Mouse (Mus musculus) MEL (cell line): ENCODE data around the gene Dnajb8. TPM values are rescaled to one million over a fixed set of nuclear protein-coding genes. Genes with fewer than 3 reads are reported as not detected.

Experiments
- DNase-seq: peaks from one replicate; pipeline ENCODE4 v3.0.0; 2011; ENCODE audit warnings: low read depth, low spot score
- H3K27ac ChIP-seq: 2 replicates; pipeline ENCODE4 v1.5.1; 2012; ENCODE audit warnings: low read depth, mild to moderate bottlenecking, control low read depth, low read length, moderate library complexity; ENCODE audit not compliant: control insufficient read depth
- H3K27me3 ChIP-seq, 2 experiments: fragments of 150-350 bp in 1 of 2; sonication (generic) in 1 of 2; 2 replicates each; pipeline ENCODE4 v1.6.1; 2012; ENCODE audit warnings: low read length in 2 of 2, mild to moderate bottlenecking in 2 of 2, improper control_type of control experiment in 1 of 2, moderate library complexity in 1 of 2; ENCODE audit not compliant: insufficient read depth in 2 of 2, control insufficient read depth in 1 of 2
- H3K36me3 ChIP-seq, 2 experiments: 2 replicates each; pipeline ENCODE4 v1.6.1; 2012 to 2014; ENCODE audit warnings: low read length in 2 of 2, improper control_type of control experiment in 1 of 2, inconsistent platforms in 1 of 2, mild to moderate bottlenecking in 1 of 2; ENCODE audit not compliant: insufficient read depth in 2 of 2, control insufficient read depth in 1 of 2
- H3K4me1 ChIP-seq, 2 experiments: fragments of 150-350 bp in 1 of 2; sonication (generic) in 1 of 2; 2 replicates each; pipeline ENCODE4 v1.6.1; 2012; ENCODE audit warnings: low read length in 2 of 2, improper control_type of control experiment in 1 of 2, mild to moderate bottlenecking in 1 of 2; ENCODE audit not compliant: insufficient read depth in 2 of 2, control insufficient read depth in 1 of 2
- H3K4me3 ChIP-seq, 2 experiments: fragments of 150-350 bp in 1 of 2; sonication (generic) in 1 of 2; 2 replicates each; pipeline ENCODE4 v1.5.1; 2012; ENCODE audit warnings: low read depth in 2 of 2, low read length in 2 of 2, mild to moderate bottlenecking in 2 of 2, moderate library complexity in 2 of 2, control low read depth in 1 of 2, improper control_type of control experiment in 1 of 2; ENCODE audit not compliant: control insufficient read depth in 1 of 2, insufficient read depth in 1 of 2
- H3K79me2 ChIP-seq: 2 replicates; pipeline ENCODE4 v1.6.1; 2012; ENCODE audit warnings: mild to moderate bottlenecking, low read length, moderate library complexity; ENCODE audit not compliant: control insufficient read depth, poor library complexity, insufficient read depth
- H3K9ac ChIP-seq: 2 replicates; pipeline ENCODE4 v1.6.1; 2012; ENCODE audit warnings: low read depth, mild to moderate bottlenecking, control low read depth, low read length, moderate library complexity; ENCODE audit not compliant: control insufficient read depth, poor library complexity, severe bottlenecking
- H3K9me3 ChIP-seq: fragments of 150-350 bp; sonication (generic); replicated peaks from 2 replicates; pipeline ENCODE4 v1.6.1; 2012; ENCODE audit warnings: mild to moderate bottlenecking, low read length, improper control_type of control experiment, moderate library complexity; ENCODE audit not compliant: insufficient read depth
- CHD1 ChIP-seq: IDR thresholded peaks from 2 replicates; pipeline ENCODE4 v1.6.1; 2012; ENCODE audit warnings: low read depth, mild to moderate bottlenecking, inconsistent platforms, low read length, improper control_type of control experiment
- ELF1 ChIP-seq: IDR thresholded peaks from 2 replicates; pipeline ENCODE4 v1.6.1; 2014; ENCODE audit warnings: low read depth, mild to moderate bottlenecking, inconsistent platforms, low read length, improper control_type of control experiment, moderate library complexity
- EP300 ChIP-seq, 2 experiments: IDR thresholded peaks; 2 replicates each; pipeline ENCODE4 v1.6.1; 2011; ENCODE audit warnings: improper control_type of control experiment in 2 of 2, low read length in 2 of 2, low read depth in 1 of 2, mild to moderate bottlenecking in 1 of 2
- GATA1 ChIP-seq: IDR thresholded peaks from 2 replicates; pipeline ENCODE4 v1.6.1; 2011; ENCODE audit warnings: low read depth, low read length, improper control_type of control experiment
- KAT2A ChIP-seq: conservative IDR thresholded peaks from 2 replicates; pipeline ENCODE4 v1.6.1; 2012; ENCODE audit warnings: low read depth, low read length, improper control_type of control experiment, inconsistent platforms
- MAFK ChIP-seq: IDR thresholded peaks from 2 replicates; pipeline ENCODE4 v1.6.1; 2011; ENCODE audit warnings: low read depth, mild to moderate bottlenecking, low read length, improper control_type of control experiment, borderline replicate concordance
- MEF2A ChIP-seq: IDR thresholded peaks from 2 replicates; pipeline ENCODE4 v1.6.1; 2014; ENCODE audit warnings: low read depth, mild to moderate bottlenecking, inconsistent platforms, low read length, improper control_type of control experiment; ENCODE audit not compliant: poor library complexity, insufficient replicate concordance, severe bottlenecking; ENCODE audit errors: extremely low read depth
- MXI1 ChIP-seq: IDR thresholded peaks from 2 replicates; pipeline ENCODE4 v1.6.1; 2011; ENCODE audit warnings: mild to moderate bottlenecking, low read depth, low read length, improper control_type of control experiment
- NELFE ChIP-seq: IDR thresholded peaks from 2 replicates; pipeline ENCODE4 v1.6.1; 2011; ENCODE audit warnings: low read depth, low read length, improper control_type of control experiment
- POLR2AphosphoS2 ChIP-seq: IDR thresholded peaks from 2 replicates; pipeline ENCODE4 v1.6.1; 2011; ENCODE audit warnings: low read length, improper control_type of control experiment
- POLR2AphosphoS5 ChIP-seq: IDR thresholded peaks from 2 replicates; pipeline ENCODE4 v1.6.1; 2012; ENCODE audit warnings: low read depth, borderline replicate concordance, mild to moderate bottlenecking, inconsistent platforms, low read length, moderate library complexity, mixed read lengths
- RAD21 ChIP-seq: IDR thresholded peaks from 2 replicates; pipeline ENCODE4 v1.6.1; 2011; ENCODE audit warnings: mild to moderate bottlenecking, low read depth, low read length, improper control_type of control experiment
- RCOR1 ChIP-seq: IDR thresholded peaks from 2 replicates; pipeline ENCODE4 v1.6.1; 2012; ENCODE audit warnings: low read depth, mild to moderate bottlenecking, inconsistent platforms, low read length, improper control_type of control experiment
- UBTF ChIP-seq: IDR thresholded peaks from 2 replicates; pipeline ENCODE4 v1.6.1; 2012; ENCODE audit warnings: low read depth, mild to moderate bottlenecking, inconsistent platforms, low read length, improper control_type of control experiment, moderate library complexity, borderline replicate concordance; ENCODE audit not compliant: insufficient read depth
- USF2 ChIP-seq, 2 experiments: IDR thresholded peaks; 2 replicates each; pipeline ENCODE4 v1.6.1; 2011 to 2012; ENCODE audit warnings: improper control_type of control experiment in 2 of 2, low read length in 2 of 2, borderline replicate concordance in 1 of 2, inconsistent platforms in 1 of 2, low read depth in 1 of 2, mild to moderate bottlenecking in 1 of 2; ENCODE audit not compliant: insufficient read depth in 1 of 2
- ZKSCAN1 ChIP-seq: IDR thresholded peaks from 2 replicates; pipeline ENCODE4 v1.6.1; 2012; ENCODE audit warnings: low read depth, mild to moderate bottlenecking, inconsistent platforms, low read length, improper control_type of control experiment, moderate library complexity
- ZMIZ1 ChIP-seq: IDR thresholded peaks from 2 replicates; pipeline ENCODE4 v1.6.1; 2012; ENCODE audit warnings: low read depth, mild to moderate bottlenecking, inconsistent platforms, low read length, improper control_type of control experiment, moderate library complexity
- ZNF384 ChIP-seq: IDR thresholded peaks from 2 replicates; pipeline ENCODE4 v1.6.1; 2012; ENCODE audit warnings: low read depth, mild to moderate bottlenecking, inconsistent platforms, low read length, improper control_type of control experiment
- polyA plus RNA-seq, 2 experiments: library from polyadenylated mRNA; stranded (reverse) in 1 of 2; unstranded in 1 of 2; fragments of >175 nt in 1 of 2; fragments of >200 nt in 1 of 2; gene quantifications; 2 replicates each; pipeline versions ENCODE4 v1.2.1 to v1.2.4; 2012; ENCODE audit warnings: low replicate concordance in 2 of 2, low read depth in 1 of 2; ENCODE audit not compliant: insufficient read length in 2 of 2, insufficient read depth in 1 of 2, missing spikeins in 1 of 2
- total RNA-seq: library from RNA; depleted of rRNA; stranded (reverse); fragments of 300-350 nt; gene quantifications from 2 replicates; pipeline ENCODE4 v1.2.3, GENCODE M21; 2012

Dnajb8 gene
- total and polyA plus RNA-seq, 3 experiments: not detected

DNA sequence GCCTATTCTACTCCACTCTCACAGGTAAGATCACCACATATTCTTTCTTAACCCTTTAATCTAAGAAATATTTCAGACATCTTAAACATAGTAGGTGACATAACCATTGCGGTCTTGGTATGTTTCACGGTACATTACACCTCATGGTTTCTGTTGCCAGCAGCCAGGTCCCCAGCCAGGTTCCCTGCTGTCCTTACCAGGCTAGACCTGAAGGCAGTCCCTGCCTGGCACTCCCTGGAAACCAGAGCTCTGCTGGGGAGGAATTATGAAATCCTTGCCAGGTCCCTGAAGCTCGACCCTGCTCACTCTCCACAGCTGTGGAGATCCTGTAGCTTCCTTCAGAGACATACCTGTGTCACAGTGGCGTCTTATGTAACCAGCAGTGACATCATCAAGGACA lies 5.9 kb upstream of the Dnajb8 start:
- no peaks in the 10 kb centered on the region for H3K27me3 ChIP-seq
- H3K9me3 ChIP-seq: no peaks in the 10 kb centered on the region
- DNase-seq: no peak
- no peak overlapping the region for H3K27ac ChIP-seq
- H3K36me3 ChIP-seq: no peaks in the 10 kb centered on the region
- H3K9ac ChIP-seq: no peak overlapping the region
- H3K79me2 ChIP-seq: no peaks in the 10 kb centered on the region
- no peak overlapping the region for H3K4me3 ChIP-seq
- TF ChIP-seq USF2 (IDR thresholded peaks at IDR 0.05; ENCODE audit: borderline replicate concordance in 1 of 2, insufficient read depth in 1 of 2, low read depth in 1 of 2, low read length in 2 of 2) (no peak), UBTF (no peak), POLR2AphosphoS2 (no peak), ZMIZ1 (no peak), KAT2A (no peak), MAFK (no peak)
- peaks cover 0 to 5% of the 10 kb centered on the region in 2 experiments; a peak in 2 of 4 replicates for H3K4me1 ChIP-seq

DNA sequence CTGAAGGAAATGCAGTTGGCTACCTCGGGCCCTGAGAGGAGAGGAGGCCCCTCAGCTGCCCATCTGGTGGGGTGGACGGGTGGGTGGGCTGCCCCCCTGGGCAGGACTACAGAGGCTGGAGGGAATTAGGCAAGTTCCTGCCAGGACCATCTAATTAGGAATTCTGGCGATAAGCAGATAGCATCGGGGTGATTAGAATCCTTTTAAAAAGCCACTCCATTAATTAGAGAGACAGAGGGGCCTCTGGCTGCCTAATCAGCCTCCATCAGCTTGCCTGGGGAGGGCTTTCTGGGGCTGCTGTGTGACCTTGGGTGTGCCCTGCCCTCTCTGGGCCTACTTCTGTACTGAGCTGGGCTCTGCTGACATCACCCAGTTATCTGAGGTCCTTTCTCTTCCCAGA lies 3.0 kb upstream of the Dnajb8 start:
- Histone ChIP-seq H3K4me3 (no peak overlapping the region), H3K27ac (no peak overlapping the region), H3K9ac (no peak overlapping the region), H3K9me3 (no peaks in the 10 kb centered on the region), H3K4me1 (no peaks in the 10 kb centered on the region), H3K27me3 (no peaks in the 10 kb centered on the region), H3K36me3 (no peaks in the 10 kb centered on the region), H3K79me2 (no peaks in the 10 kb centered on the region)
- DNase-seq: no peak
- TF ChIP-seq ZNF384 (no peak), NELFE (no peak), CHD1 (no peak), ELF1 (no peak), GATA1 (no peak), RCOR1 (no peak), ZMIZ1 (no peak), EP300 (IDR thresholded peaks at IDR 0.05; ENCODE audit: low read depth in 1 of 2, low read length in 2 of 2) (no peak), MEF2A (no peak), MXI1 (no peak), POLR2AphosphoS5 (no peak), ZKSCAN1 (no peak), UBTF (no peak), RAD21 (no peak)
